Mouse (Mus musculus): ENCODE results near the gene Cdkn2aipnl.

The Cdkn2aipnl gene

GRCm38 (mm10) chr11:51945548-51945947 lies 21.9 kb upstream of the Cdkn2aipnl start:
- in situ Hi-C loops (cut with MboI, MseI) = no loop called here

GRCm38 (mm10) chr11:51946144-51946543 lies 21.3 kb upstream of the Cdkn2aipnl start:
- in situ Hi-C loops (cut with MboI, MseI) = no loop called here

GRCm38 (mm10) chr11:51949155-51949840 lies 18.2 kb upstream of the Cdkn2aipnl start:
- in situ Hi-C loops (cut with MboI, MseI) = no loop called here

- in situ Hi-C loops (cut with MboI, MseI) = no loop called here
Observed at GRCm38 (mm10) chr11:51949919-51950318, 17.5 kb upstream of the Cdkn2aipnl start.

GRCm38 (mm10) chr11:51951861-51952420 lies 15.5 kb upstream of the Cdkn2aipnl start:
- in situ Hi-C loops (cut with MboI, MseI) = no loop called here

GRCm38 (mm10) chr11:51956112-51956511 lies 11.3 kb upstream of the Cdkn2aipnl start:
- in situ Hi-C loops (cut with MboI, MseI) = no loop called here

- in situ Hi-C loops (cut with MboI, MseI) = no loop called here
Observed at GRCm38 (mm10) chr11:51957760-51958159, 9.7 kb upstream of the Cdkn2aipnl start.

GRCm38 (mm10) chr11:51959511-51959910 lies 8.0 kb upstream of the Cdkn2aipnl start:
- in situ Hi-C loops (cut with MboI, MseI) = no loop called here

GRCm38 (mm10) chr11:51960061-51960460 lies 7.4 kb upstream of the Cdkn2aipnl start:
- in situ Hi-C loops (cut with MboI, MseI) = loop anchor here in 1 of 2 experiments (10.0 kb wide), 1 partner anchor 255 kb away; the partner anchor contains the start of gene Olfr1371

GRCm38 (mm10) chr11:51960967-51961471 lies 6.4 kb upstream of the Cdkn2aipnl start:
- in situ Hi-C loops (cut with MboI, MseI) = loop anchor here in 1 of 2 experiments (10.0 kb wide), 1 partner anchor 254 kb away; the partner anchor contains the start of gene Olfr1371

GRCm38 (mm10) chr11:51961761-51962160 lies 5.7 kb upstream of the Cdkn2aipnl start:
- in situ Hi-C loops (cut with MboI, MseI) = loop anchor here in 1 of 2 experiments (10.0 kb wide), 1 partner anchor 253 kb away; the partner anchor contains the start of gene Olfr1371

- in situ Hi-C loops (cut with MboI, MseI) = loop anchor here in 1 of 2 experiments (10.0 kb wide), 1 partner anchor 253 kb away; the partner anchor contains the start of gene Olfr1371
Observed at GRCm38 (mm10) chr11:51962277-51962676, 5.2 kb upstream of the Cdkn2aipnl start.

GRCm38 (mm10) chr11:51966651-51967050 lies 810 bp upstream of the Cdkn2aipnl start:
- in situ Hi-C loops (cut with MboI, MseI) = loop anchor here (5.0 to 10.0 kb wide), 3 partner anchors 144 to 248 kb away; partner anchors contain the start of gene Olfr1371 (in 1 of the 2)

GRCm38 (mm10) chr11:51968896-51969295 lies 1.4 kb downstream of the Cdkn2aipnl start:
- in situ Hi-C loops (cut with MboI, MseI) = loop anchor here (5.0 to 10.0 kb wide), 3 partner anchors 147 to 246 kb away; partner anchors contain the start of gene Olfr1371 (in 1 of the 2)

- in situ Hi-C loops (cut with MboI, MseI) = loop anchor here (5.0 to 10.0 kb wide), 3 partner anchors 147 to 245 kb away; partner anchors contain the start of gene Olfr1371 (in 1 of the 2)
Observed at GRCm38 (mm10) chr11:51969511-51969910, 2.0 kb downstream of the Cdkn2aipnl start.

GRCm38 (mm10) chr11:51971644-51972043 lies 4.2 kb downstream of the Cdkn2aipnl start:
- in situ Hi-C loops (cut with MboI, MseI) = no loop called here

GRCm38 (mm10) chr11:51999611-52000289 lies 32.3 kb downstream of the Cdkn2aipnl start:
- in situ Hi-C loops (cut with MboI, MseI) = loop anchor here in 1 of 2 experiments (10.0 kb wide), 1 partner anchor 1565 kb away; the partner anchor contains the start of gene Rufy1

- in situ Hi-C loops (cut with MboI, MseI) = loop anchor here in 1 of 2 experiments (10.0 kb wide), 1 partner anchor 1566 kb away; the partner anchor contains the start of gene Rufy1
Observed at GRCm38 (mm10) chr11:52000290-52000962, 33.0 kb downstream of the Cdkn2aipnl start, which contains the start of gene Ube2b. Ube2b (minus strand) TSS chr11:52000762.

- in situ Hi-C loops (cut with MboI, MseI) = loop anchor here in 1 of 2 experiments (10.0 kb wide), 1 partner anchor 1567 kb away; the partner anchor contains the start of gene Rufy1
Observed at GRCm38 (mm10) chr11:52001341-52001740, 33.9 kb downstream of the Cdkn2aipnl start.

GRCm38 (mm10) chr11:52001861-52002260 lies 34.4 kb downstream of the Cdkn2aipnl start:
- in situ Hi-C loops (cut with MboI, MseI) = loop anchor here in 1 of 2 experiments (10.0 kb wide), 1 partner anchor 1567 kb away; the partner anchor contains the start of gene Rufy1
